Mouse (Mus musculus) liver, postnatal 0 days (tissue): ENCODE measurements around the gene Arl2.

Experiments
- CTCF ChIP-seq: sonication (generic); IDR thresholded peaks from 2 replicates; pipeline ENCODE4 v1.5.1; 2016; ENCODE audit warnings: antibody characterized with exemption, low read depth
- EP300 ChIP-seq: IDR thresholded peaks from 2 replicates; pipeline ENCODE4 v1.6.1; 2016; ENCODE audit warnings: antibody characterized with exemption, low read depth, mild to moderate bottlenecking

DNA sequence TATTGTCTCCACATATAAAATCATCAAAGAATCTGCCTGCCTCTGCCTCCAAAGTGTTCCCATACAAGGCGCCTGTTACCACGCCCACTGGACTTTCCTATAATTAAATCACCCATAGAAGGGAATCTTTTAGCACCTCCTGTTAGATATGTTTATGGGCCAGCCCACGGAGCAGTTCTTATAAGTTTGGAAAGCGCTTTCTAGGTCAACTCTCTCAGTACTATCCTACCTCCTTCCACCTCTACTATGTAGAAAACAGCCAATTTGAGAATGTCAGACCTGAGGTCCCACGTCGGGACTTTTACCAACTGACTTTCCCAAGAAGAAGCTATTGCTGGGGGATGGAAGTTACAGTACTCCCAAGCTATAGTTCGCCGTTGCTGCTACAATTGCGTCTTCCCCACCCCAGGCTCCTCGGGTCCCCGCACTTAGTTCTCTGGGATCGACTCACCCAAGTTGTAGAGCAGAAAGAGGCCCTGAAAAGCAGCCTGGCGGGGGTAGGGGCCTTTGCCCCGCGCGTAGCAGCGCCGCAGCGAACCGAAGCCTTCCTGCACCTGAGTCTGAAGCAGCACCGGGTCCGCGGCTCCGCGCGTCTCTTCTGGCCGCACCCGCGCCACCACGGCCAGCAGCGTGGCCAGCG is 23.9 kb downstream of the Arl2 start:
- no peak for TF ChIP-seq CTCF
- no peak for TF ChIP-seq EP300
